Mouse (Mus musculus): ENCODE data around the gene Lrp8. TPM values are rescaled to one million over a fixed set of nuclear protein-coding genes. Genes with fewer than 3 reads are reported as not detected.

The Lrp8 gene
- polyA plus RNA-seq, 1 experiment from 2014 or later = 0.56 TPM

DNA sequence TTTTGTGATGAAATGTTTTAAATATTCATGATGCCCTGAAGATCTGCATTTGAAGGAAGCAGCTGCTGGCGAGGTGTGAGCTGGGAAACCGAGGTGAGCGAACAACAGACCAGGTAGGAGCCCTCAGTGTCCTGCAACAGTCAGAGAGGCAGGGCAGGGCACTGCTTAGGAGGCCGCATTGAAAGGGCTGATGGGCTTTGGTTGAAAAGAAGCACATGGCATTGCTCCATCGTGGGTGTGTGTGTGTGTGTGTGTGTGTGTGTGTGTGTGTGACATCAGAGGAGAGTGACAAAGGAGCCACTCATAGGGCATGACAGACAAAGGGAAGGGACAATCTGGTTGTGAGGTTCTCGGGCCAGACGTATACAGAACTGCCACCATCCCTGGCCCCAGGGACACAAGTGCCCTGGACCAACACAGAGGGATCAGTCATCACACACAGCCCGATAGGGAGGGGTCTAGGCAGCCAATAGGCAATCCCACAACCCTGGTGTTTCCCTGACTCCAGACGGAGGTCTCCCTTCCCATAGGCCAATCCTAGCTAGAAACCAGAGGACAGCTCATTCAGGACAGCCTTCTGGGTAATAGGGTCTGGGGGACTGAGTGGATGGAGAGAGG, 36.8 kb upstream of the Lrp8 start:
- H3K9me3 ChIP-seq (ENCODE audit: low read length) = no peaks in the 10 kb centered on the region
- no peak for TF ChIP-seq EP300 (IDR thresholded peaks at IDR 0.05)
- TF ChIP-seq CTCF (IDR thresholded peaks at IDR 0.05) = no peak
- ATAC-seq (no peak), DNase-seq (ENCODE audit: low spot score) (no peak)
- H3K4me1 ChIP-seq (ENCODE audit: insufficient read depth, low read depth, low read length) = no peaks in the 10 kb centered on the region
- no peaks in the 10 kb centered on the region for H3K27me3 ChIP-seq (replicated peaks; ENCODE audit: insufficient read depth, low read length)
- no peak overlapping the region for H3K4me3 ChIP-seq (ENCODE audit: low read depth, low read length)
- 74% methylated on average over 9 of the region's 9 CpGs for WGBS
- no peak overlapping the region for H3K27ac ChIP-seq (ENCODE audit: low read length)
- no peak overlapping the region for H3K9ac ChIP-seq (replicated peaks; ENCODE audit: low read depth)
- no peak overlapping the region for H3K4me2 ChIP-seq (replicated peaks; ENCODE audit: low read depth, low read length)
- no peaks in the 10 kb centered on the region for H3K36me3 ChIP-seq (ENCODE audit: insufficient read depth, low read length)

DNA sequence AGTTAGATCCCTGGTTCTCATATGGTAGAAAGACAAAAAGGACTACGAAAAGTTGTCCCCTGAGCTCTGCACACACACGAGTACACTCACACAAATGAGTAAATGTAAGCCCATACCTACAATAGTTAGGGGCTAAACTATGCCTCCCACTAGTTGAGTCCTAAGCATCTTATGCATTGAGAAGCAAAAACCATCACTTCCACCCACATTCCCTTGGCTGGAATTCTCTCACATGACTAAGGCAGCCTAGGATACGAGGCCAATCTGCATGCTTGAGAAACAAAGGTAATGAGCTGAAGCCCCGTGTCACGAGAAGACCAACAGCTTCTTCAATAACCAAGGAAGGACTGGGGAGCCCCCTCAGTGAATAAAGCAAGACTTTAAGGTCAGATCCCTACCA, 35.9 kb upstream of the Lrp8 start:
- H3K4me2 ChIP-seq (replicated peaks; ENCODE audit: low read depth, low read length) = no peak overlapping the region
- H3K9me3 ChIP-seq (ENCODE audit: low read length) = no peaks in the 10 kb centered on the region
- DNase-seq (ENCODE audit: low spot score) = no peak
- no peak overlapping the region for H3K9ac ChIP-seq (replicated peaks; ENCODE audit: low read depth)
- no peak overlapping the region for H3K27ac ChIP-seq (ENCODE audit: low read length)
- 75% methylated on average over 5 of the region's 5 CpGs for WGBS
- H3K27me3 ChIP-seq (replicated peaks; ENCODE audit: insufficient read depth, low read length) = no peaks in the 10 kb centered on the region
- ATAC-seq = no peak
- H3K4me3 ChIP-seq (ENCODE audit: low read depth, low read length) = no peak overlapping the region
- H3K4me1 ChIP-seq (ENCODE audit: insufficient read depth, low read depth, low read length) = no peaks in the 10 kb centered on the region
- no peaks in the 10 kb centered on the region for H3K36me3 ChIP-seq (ENCODE audit: insufficient read depth, low read length)
- TF ChIP-seq EP300 (IDR thresholded peaks at IDR 0.05) = no peak
- TF ChIP-seq CTCF (IDR thresholded peaks at IDR 0.05) = no peak

DNA sequence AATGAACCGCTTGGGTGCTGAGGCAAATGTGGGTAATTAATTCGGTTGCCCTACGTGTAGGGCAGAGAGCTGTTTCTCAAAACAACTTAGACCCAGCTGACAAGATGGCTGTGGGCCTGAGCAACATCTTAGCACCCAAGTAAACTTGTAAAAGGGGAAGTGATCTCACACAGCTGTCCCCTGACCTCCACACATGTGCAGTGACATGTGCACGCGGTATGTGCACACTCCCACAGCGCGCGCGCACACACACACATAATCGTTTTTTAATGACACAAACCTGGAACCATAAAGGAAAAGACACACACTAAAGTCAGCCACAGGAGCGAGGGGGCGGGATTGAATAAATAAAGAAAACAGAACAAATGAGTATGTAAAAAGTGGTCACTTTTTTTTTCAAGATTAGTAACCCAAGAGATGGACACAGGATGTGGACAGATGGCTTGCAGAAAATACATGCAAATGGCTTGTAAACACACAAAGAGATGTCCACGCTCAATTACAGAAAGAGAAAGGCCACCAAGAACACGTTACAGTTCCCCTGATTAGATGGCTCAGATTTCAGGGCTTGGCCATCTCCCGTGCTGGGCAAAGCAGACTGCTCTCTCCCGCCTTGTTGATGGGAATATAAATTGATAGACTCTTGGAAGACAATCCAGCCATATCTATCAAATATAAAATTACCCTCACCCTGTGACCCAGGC, 29.8 kb upstream of the Lrp8 start:
- TF ChIP-seq EP300 (IDR thresholded peaks at IDR 0.05) (no peak), CTCF (IDR thresholded peaks at IDR 0.05) (no peak)
- WGBS = 78% methylated on average over 16 of the region's 16 CpGs

DNA sequence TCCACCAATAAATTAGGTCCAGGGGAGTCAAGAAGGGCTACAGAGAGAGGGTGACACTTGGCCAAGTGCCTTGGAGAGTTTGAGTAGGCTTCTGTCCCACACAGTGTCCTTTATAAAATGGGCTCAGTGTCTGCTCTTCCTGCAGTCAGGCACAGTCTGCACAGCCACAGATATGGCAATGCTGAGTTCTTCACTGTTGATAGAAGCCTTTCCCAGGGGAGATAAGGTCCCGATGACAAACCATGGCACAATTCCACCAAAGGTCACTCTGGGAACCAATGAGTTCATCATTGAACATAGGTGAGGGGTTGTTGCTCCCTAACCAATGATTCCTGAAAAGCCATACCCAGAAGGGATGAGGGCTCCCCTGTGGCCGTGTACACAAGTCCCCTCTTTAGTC, 27.2 kb upstream of the Lrp8 start:
- Histone ChIP-seq H3K9ac (replicated peaks; ENCODE audit: low read depth) (no peak overlapping the region), H3K4me1 (ENCODE audit: insufficient read depth, low read depth, low read length) (no peaks in the 10 kb centered on the region), H3K36me3 (ENCODE audit: insufficient read depth, low read length) (no peaks in the 10 kb centered on the region), H3K4me2 (replicated peaks; ENCODE audit: low read depth, low read length) (no peak overlapping the region), H3K27ac (ENCODE audit: low read length) (no peak overlapping the region), H3K9me3 (ENCODE audit: low read length) (no peaks in the 10 kb centered on the region), H3K4me3 (ENCODE audit: low read depth, low read length) (no peak overlapping the region), H3K27me3 (replicated peaks; ENCODE audit: insufficient read depth, low read length) (no peaks in the 10 kb centered on the region)
- no peak for ATAC-seq
- TF ChIP-seq CTCF (IDR thresholded peaks at IDR 0.05) (no peak), EP300 (IDR thresholded peaks at IDR 0.05) (no peak)
- no peak for DNase-seq (ENCODE audit: low spot score)
- WGBS = 42% methylated on average over 2 of the region's 2 CpGs

More for the DNA sequence above, 29.8 kb upstream of the Lrp8 start:
- no peaks in the 10 kb centered on the region for H3K36me3 ChIP-seq (ENCODE audit: insufficient read depth, low read length)
- no peak for ATAC-seq
- no peaks in the 10 kb centered on the region for H3K4me1 ChIP-seq (ENCODE audit: insufficient read depth, low read depth, low read length)
- no peak overlapping the region for H3K4me2 ChIP-seq (replicated peaks; ENCODE audit: low read depth, low read length)
- DNase-seq (ENCODE audit: low spot score) = no peak
- no peaks in the 10 kb centered on the region for H3K27me3 ChIP-seq (replicated peaks; ENCODE audit: insufficient read depth, low read length)
- H3K27ac ChIP-seq (ENCODE audit: low read length) = no peak overlapping the region
- no peak overlapping the region for H3K9ac ChIP-seq (replicated peaks; ENCODE audit: low read depth)
- H3K9me3 ChIP-seq (ENCODE audit: low read length) = no peaks in the 10 kb centered on the region
- no peak overlapping the region for H3K4me3 ChIP-seq (ENCODE audit: low read depth, low read length)

DNA sequence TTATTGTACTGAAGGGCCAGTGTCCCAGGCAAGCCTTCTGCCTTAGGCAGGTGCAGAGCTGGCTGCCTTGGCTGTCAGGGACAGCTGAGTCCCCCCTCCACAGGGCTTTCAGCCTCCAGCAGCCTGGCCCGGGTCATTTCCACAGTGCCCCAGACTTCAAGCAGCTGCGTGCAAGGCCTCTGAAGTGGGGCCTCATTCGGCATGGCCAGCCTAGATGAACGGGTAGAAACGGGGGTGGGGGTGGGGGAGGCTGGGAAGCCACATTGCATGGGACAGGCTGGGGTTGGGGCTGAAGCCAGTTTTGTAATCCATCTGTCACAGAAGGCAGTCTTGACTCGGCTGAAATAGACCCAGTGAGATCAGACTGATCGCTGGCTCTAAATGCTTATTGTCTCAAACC, 26.4 kb upstream of the Lrp8 start:
- TF ChIP-seq CTCF (IDR thresholded peaks at IDR 0.05) (no peak), EP300 (IDR thresholded peaks at IDR 0.05) (no peak)
- no peaks in the 10 kb centered on the region for H3K27me3 ChIP-seq (replicated peaks; ENCODE audit: insufficient read depth, low read length)
- H3K36me3 ChIP-seq (ENCODE audit: insufficient read depth, low read length) = no peaks in the 10 kb centered on the region
- H3K4me2 ChIP-seq (replicated peaks; ENCODE audit: low read depth, low read length) = no peak overlapping the region
- no peaks in the 10 kb centered on the region for H3K9me3 ChIP-seq (ENCODE audit: low read length)
- H3K4me3 ChIP-seq (ENCODE audit: low read depth, low read length) = no peak overlapping the region
- H3K9ac ChIP-seq (replicated peaks; ENCODE audit: low read depth) = no peak overlapping the region
- ATAC-seq (no peak), DNase-seq (ENCODE audit: low spot score) (no peak)
- WGBS = 28% methylated on average over 7 of the region's 7 CpGs
- no peak overlapping the region for H3K27ac ChIP-seq (ENCODE audit: low read length)
- H3K4me1 ChIP-seq (ENCODE audit: insufficient read depth, low read depth, low read length) = no peaks in the 10 kb centered on the region

DNA sequence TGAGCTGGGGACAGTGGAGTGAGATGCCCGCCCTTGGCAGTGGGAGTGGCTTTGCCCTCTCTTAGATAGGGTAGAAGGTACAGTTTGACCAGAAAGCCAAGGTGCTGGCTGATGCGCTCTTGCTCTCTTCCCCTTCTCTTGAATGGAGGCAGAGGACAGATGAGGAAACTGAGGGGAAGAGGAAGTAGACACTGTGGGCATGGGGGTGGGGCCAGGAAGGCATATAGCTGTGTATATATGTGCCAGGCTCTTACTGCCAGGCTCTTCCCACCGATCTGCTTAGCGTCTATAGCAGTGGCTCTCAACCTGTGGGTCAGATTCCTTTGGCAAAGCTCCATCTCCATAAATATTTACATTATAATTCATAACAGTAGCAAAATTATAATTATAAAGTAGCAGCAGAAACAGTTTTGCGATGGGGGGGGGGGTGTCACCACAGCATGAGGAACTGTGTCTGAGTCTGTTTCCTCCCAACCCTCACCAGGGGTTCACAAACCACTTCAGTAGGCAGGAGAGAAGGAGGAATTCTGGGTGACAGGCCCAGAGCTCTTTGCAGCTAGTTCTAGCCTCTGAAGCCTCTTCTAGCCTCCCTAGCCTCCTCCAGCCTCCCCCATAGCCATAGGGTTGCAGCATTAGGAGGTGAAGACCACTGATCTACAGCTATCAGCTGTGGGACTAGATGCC, 24.9 kb upstream of the Lrp8 start:
- Histone ChIP-seq H3K27me3 (replicated peaks; ENCODE audit: insufficient read depth, low read length) (no peaks in the 10 kb centered on the region), H3K36me3 (ENCODE audit: insufficient read depth, low read length) (no peaks in the 10 kb centered on the region), H3K4me1 (ENCODE audit: insufficient read depth, low read depth, low read length) (no peaks in the 10 kb centered on the region), H3K4me2 (replicated peaks; ENCODE audit: low read depth, low read length) (no peak overlapping the region), H3K9ac (replicated peaks; ENCODE audit: low read depth) (no peak overlapping the region), H3K27ac (ENCODE audit: low read length) (no peak overlapping the region), H3K4me3 (ENCODE audit: low read depth, low read length) (no peak overlapping the region), H3K9me3 (ENCODE audit: low read length) (no peaks in the 10 kb centered on the region)
- TF ChIP-seq EP300 (IDR thresholded peaks at IDR 0.05) (no peak), CTCF (IDR thresholded peaks at IDR 0.05) (no peak)
- peak; percentile 39 for DNase-seq (ENCODE audit: low spot score)
- peak; percentile 35; the same call in 1 of the 2 replicates for ATAC-seq
- 35% methylated on average over 5 of the region's 5 CpGs for WGBS
